ENCODE assay signal across 19 mouse cellular contexts in the genomic region with DNA sequence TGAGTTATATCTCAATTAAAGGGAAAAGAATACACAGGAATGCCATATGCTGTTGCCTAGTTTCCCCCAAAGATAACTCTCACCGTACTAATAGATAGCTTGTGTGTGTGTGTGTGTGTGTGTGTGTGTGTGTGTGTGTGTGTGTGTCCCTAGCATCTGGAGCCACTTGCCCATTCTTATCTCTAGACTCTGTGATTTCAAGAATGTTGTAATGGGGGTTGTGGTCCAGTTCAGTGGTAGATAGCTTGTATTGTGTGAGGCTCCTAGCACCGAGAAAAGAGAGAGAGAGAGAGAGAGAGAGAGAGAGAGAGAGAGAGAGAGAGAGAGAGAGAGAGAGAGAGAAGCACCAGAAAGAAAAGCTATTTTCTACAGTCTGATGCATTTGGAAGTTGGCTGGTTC.
"Had no signal": no experiment of that assay in that cellular context is flagged by ENCODE, and none has a peak within 500 bp of the region (broad histone marks: within the 10 kb centered on the region; RNA-seq: fewer than 3 reads in every experiment).

No protein-coding gene starts in this region.

- H3K9ac ChIP-seq: liver, embryonic 13.5 days; lung, embryonic 14.5 days; midbrain, embryonic 12.5 days; midbrain, embryonic 15.5 days; neural tube, embryonic 12.5 days; neural tube, embryonic 15.5 days had no signal

- DNase-seq: kidney, postnatal 10 days; kidney, postnatal 36 days; layer of hippocampus, postnatal 36 days; liver, embryonic 13.5 days; lung, embryonic 14.5 days; right cerebral cortex, adult 18-20 months; right cerebral cortex, postnatal 14 days; right cerebral cortex, postnatal 4 days; thymus, adult 2 months; thymus, postnatal 14 days; thymus, postnatal 4 days had no signal

- H3K4me3 ChIP-seq: left cerebral cortex, adult 2 months; liver, embryonic 13.5 days; midbrain, embryonic 12.5 days; midbrain, embryonic 15.5 days; neural tube, embryonic 12.5 days; neural tube, embryonic 15.5 days had no signal

- H3K4me2 ChIP-seq: liver, embryonic 13.5 days; lung, embryonic 14.5 days; midbrain, embryonic 12.5 days; midbrain, embryonic 15.5 days; neural tube, embryonic 12.5 days; neural tube, embryonic 15.5 days had no signal

- H3K9me3 ChIP-seq: liver, embryonic 13.5 days; midbrain, embryonic 12.5 days; midbrain, embryonic 15.5 days; neural tube, embryonic 12.5 days; neural tube, embryonic 15.5 days had no signal

- H3K27me3 ChIP-seq: liver, embryonic 13.5 days; midbrain, embryonic 12.5 days; midbrain, embryonic 15.5 days; neural tube, embryonic 12.5 days; neural tube, embryonic 15.5 days had no signal

- ATAC-seq: lung, postnatal 0 days; midbrain, embryonic 15.5 days had no signal

- H3K27ac ChIP-seq: left cerebral cortex, adult 2 months; liver, embryonic 13.5 days; macrophage; midbrain, embryonic 12.5 days; midbrain, embryonic 15.5 days; neural tube, embryonic 12.5 days; neural tube, embryonic 15.5 days; stomach, postnatal 0 days had no signal

- H3K36me3 ChIP-seq: liver, embryonic 13.5 days; midbrain, embryonic 12.5 days; midbrain, embryonic 15.5 days; neural tube, embryonic 12.5 days had no signal
